Mouse (Mus musculus) kidney, embryonic 15.5 days (tissue): Measurements from ENCODE around the gene Pp2d1. TPM values are rescaled to one million over a fixed set of nuclear protein-coding genes. Genes with fewer than 3 reads are reported as not detected.
"Not testable (repeated sequence)": the region's sequence is repeated elsewhere in the genome, so short reads cannot be mapped to it uniquely, and the experiment has no call there.

ENCODE experiments used
- ATAC-seq: fragments of 200-750 bp; cut with Nextera tagmentation; replicated peaks from 2 replicates; pipeline ENCODE4 v1.8.0; 2017; ENCODE audit warnings: moderate TSS enrichment; ENCODE audit not compliant: low FRiP score
- H3K27ac ChIP-seq: fragments of 300-500 bp; sonication (generic); 2 replicates; pipeline ENCODE4 v1.5.1; 2015; ENCODE audit warnings: mild to moderate bottlenecking, inconsistent platforms
- H3K27me3 ChIP-seq: fragments of 300-500 bp; sonication (generic); 2 replicates; pipeline ENCODE4 v1.6.1; 2015; ENCODE audit warnings: inconsistent platforms
- H3K36me3 ChIP-seq: fragments of 300-500 bp; sonication (generic); 2 replicates; pipeline ENCODE4 v1.6.1; 2015; ENCODE audit warnings: inconsistent platforms
- H3K4me1 ChIP-seq: fragments of 300-500 bp; sonication (generic); 2 replicates; pipeline ENCODE4 v1.6.1; 2015; ENCODE audit warnings: inconsistent platforms
- H3K4me2 ChIP-seq: fragments of 300-500 bp; sonication (generic); 2 replicates; pipeline ENCODE4 v1.6.1; 2015; ENCODE audit warnings: moderate library complexity, mild to moderate bottlenecking, inconsistent platforms
- H3K4me3 ChIP-seq: fragments of 300-500 bp; sonication (generic); replicated peaks from 2 replicates; pipeline ENCODE4 v1.5.1; 2015; ENCODE audit warnings: mild to moderate bottlenecking, inconsistent platforms
- H3K9ac ChIP-seq: fragments of 300-500 bp; sonication (generic); 2 replicates; pipeline ENCODE4 v1.6.1; 2015; ENCODE audit warnings: mild to moderate bottlenecking, inconsistent platforms
- H3K9me3 ChIP-seq: fragments of 300-500 bp; sonication (generic); replicated peaks from 2 replicates; pipeline ENCODE4 v1.6.1; 2016; ENCODE audit warnings: inconsistent platforms
- WGBS: fragments of 180-500 bp; shearing (Covaris S2); methylation state at CpG from one replicate; pipeline ENCODE4 v1.1.7; 2015; ENCODE audit warnings: mixed read lengths; 5-methylcytosine and 5-hydroxymethylcytosine counted together
- polyA plus RNA-seq: library from polyadenylated mRNA; unstranded; fragments of >200 nt; fragmentation: Nextera tagmentation; extraction: Ambion mirVana; gene quantifications from 2 replicates; pipeline ENCODE4 v1.2.1, GENCODE M21; 2015

Gene Pp2d1
- polyA plus RNA-seq, 1 experiment from 2014 or later, result 0.17 TPM

GRCm38 (mm10) chr17:53573019-53573556 is 33.8 kb upstream of the Pp2d1 start:
- Histone ChIP-seq H3K4me1 (peaks cover 29% of the 10 kb centered on the region), H3K27ac (no peak overlapping the region), H3K4me2 (no peak overlapping the region), H3K36me3 (no peaks in the 10 kb centered on the region), H3K27me3 (no peaks in the 10 kb centered on the region), H3K9ac (no peak overlapping the region), H3K9me3 (no peaks in the 10 kb centered on the region), H3K4me3 (no peak overlapping the region)
- 57% methylated on average over 4 of the region's 4 CpGs for WGBS
- ATAC-seq, result no peak

- H3K9ac ChIP-seq, ATAC-seq, H3K36me3 ChIP-seq, H3K27ac ChIP-seq, H3K4me2 ChIP-seq, H3K4me3 ChIP-seq, H3K27me3 ChIP-seq, H3K9me3 ChIP-seq: not testable (repeated sequence)
- WGBS, result 92% methylated on average over 5 of the region's 5 CpGs
- H3K4me1 ChIP-seq, result peaks cover 35% of the 10 kb centered on the region
Observed at GRCm38 (mm10) chr17:53570932-53571331, 31.7 kb upstream of the Pp2d1 start.

- Histone ChIP-seq H3K27ac (peak overlapping the region; percentile 58; the same call in 1 of the 2 replicates), H3K9me3 (no peaks in the 10 kb centered on the region), H3K4me3 (no peak overlapping the region), H3K4me2 (0 out of 2 replicates have a peak overlapping the region, but pooled peaks have one; percentile 46), H3K27me3 (no peaks in the 10 kb centered on the region), H3K36me3 (no peaks in the 10 kb centered on the region), H3K9ac (no peak overlapping the region), H3K4me1 (peaks cover 38% of the 10 kb centered on the region)
- WGBS, result 49% methylated on average over 10 of the region's 10 CpGs
- no peak for ATAC-seq
Observed at GRCm38 (mm10) chr17:53570361-53570875, 31.2 kb upstream of the Pp2d1 start.

GRCm38 (mm10) chr17:53569829-53570228 is 30.6 kb upstream of the Pp2d1 start:
- Histone ChIP-seq H3K9me3 (no peaks in the 10 kb centered on the region), H3K27me3 (no peaks in the 10 kb centered on the region), H3K4me3 (0 out of 2 replicates have a peak overlapping the region, but pooled peaks have one; percentile 1), H3K4me2 (peak overlapping the region; percentile 46), H3K4me1 (peaks cover 38% of the 10 kb centered on the region), H3K9ac (no peak overlapping the region), H3K36me3 (no peaks in the 10 kb centered on the region), H3K27ac (peak overlapping the region; percentile 58; the same call in 1 of the 2 replicates)
- no peak for ATAC-seq
- WGBS, result 22% methylated on average over 6 of the region's 6 CpGs

- Histone ChIP-seq H3K27me3 (no peaks in the 10 kb centered on the region), H3K9ac (peak overlapping the region; percentile 90), H3K4me3 (peak overlapping the region; percentile 88), H3K9me3 (no peaks in the 10 kb centered on the region), H3K27ac (0 out of 2 replicates have a peak overlapping the region, but pooled peaks have one; percentile 93), H3K4me2 (peak overlapping the region; percentile 98), H3K4me1 (peaks cover 38% of the 10 kb centered on the region), H3K36me3 (no peaks in the 10 kb centered on the region)
- WGBS, result 44% methylated on average over 8 of the region's 8 CpGs
- ATAC-seq, result no peak
Observed at GRCm38 (mm10) chr17:53568734-53569386, 29.6 kb upstream of the Pp2d1 start.

GRCm38 (mm10) chr17:53568118-53568517 is 28.9 kb upstream of the Pp2d1 start:
- H3K36me3 ChIP-seq, result no peaks in the 10 kb centered on the region
- H3K4me2 ChIP-seq, result peak overlapping the region; percentile 98
- peak overlapping the region; percentile 93 for H3K27ac ChIP-seq
- ATAC-seq, result peak; percentile 88
- H3K27me3 ChIP-seq, result no peaks in the 10 kb centered on the region
- peaks cover 36% of the 10 kb centered on the region for H3K4me1 ChIP-seq
- peak overlapping the region; percentile 90 for H3K9ac ChIP-seq
- WGBS, result 1% methylated on average over 15 of the region's 15 CpGs
- H3K9me3 ChIP-seq, result no peaks in the 10 kb centered on the region
- H3K4me3 ChIP-seq, result peak overlapping the region; percentile 88

GRCm38 (mm10) chr17:53567346-53568101 is 28.3 kb upstream of the Pp2d1 start:
- no peaks in the 10 kb centered on the region for H3K27me3 ChIP-seq
- H3K36me3 ChIP-seq, result no peaks in the 10 kb centered on the region
- WGBS, result under 1% methylated on average over 56 of the region's 67 CpGs
- H3K4me2 ChIP-seq, result peak overlapping the region; percentile 98
- H3K9ac ChIP-seq, result peak overlapping the region; percentile 90
- H3K27ac ChIP-seq, result peak overlapping the region; percentile 93
- ATAC-seq, result peak; percentile 61
- peak overlapping the region; percentile 88 for H3K4me3 ChIP-seq
- no peaks in the 10 kb centered on the region for H3K9me3 ChIP-seq
- H3K4me1 ChIP-seq, result peaks cover 34% of the 10 kb centered on the region

- H3K9ac ChIP-seq, result peak overlapping the region; percentile 90
- peak overlapping the region; percentile 98 for H3K4me2 ChIP-seq
- peak overlapping the region; percentile 88 for H3K4me3 ChIP-seq
- H3K4me1 ChIP-seq, result peaks cover 34% of the 10 kb centered on the region
- peak; percentile 75 for ATAC-seq
- 0% methylated on average over 33 of the region's 51 CpGs for WGBS
- no peaks in the 10 kb centered on the region for H3K27me3 ChIP-seq
- H3K36me3 ChIP-seq, result no peaks in the 10 kb centered on the region
- no peaks in the 10 kb centered on the region for H3K9me3 ChIP-seq
- H3K27ac ChIP-seq, result peak overlapping the region; percentile 93
Observed at GRCm38 (mm10) chr17:53566919-53567345, 27.7 kb upstream of the Pp2d1 start.

GRCm38 (mm10) chr17:53566161-53566918 is 27.1 kb upstream of the Pp2d1 start, which contains the start of gene Kat2b:
Gene Kat2b (plus strand): TSS chr17:53566861.
- Histone ChIP-seq H3K27me3 (no peaks in the 10 kb centered on the region), H3K4me2 (peak within 1 kb of the TSS; percentile 98), H3K36me3 (no peaks in the 10 kb centered on the region), H3K9me3 (no peaks in the 10 kb centered on the region), H3K4me3 (peak within 1 kb of the TSS; percentile 88), H3K4me1 (peaks cover 34% of the 10 kb centered on the region), H3K27ac (peak within 1 kb of the TSS; percentile 93), H3K9ac (peak within 1 kb of the TSS; percentile 90)
- WGBS, result 2% methylated on average over 20 of the region's 20 CpGs
- ATAC-seq, result no peak

- Histone ChIP-seq H3K27ac (no peak overlapping the region), H3K27me3 (no peaks in the 10 kb centered on the region), H3K36me3 (no peaks in the 10 kb centered on the region), H3K9me3 (no peaks in the 10 kb centered on the region), H3K4me3 (no peak overlapping the region), H3K4me2 (no peak overlapping the region), H3K9ac (no peak overlapping the region), H3K4me1 (peaks cover 26% of the 10 kb centered on the region)
- WGBS, result 78% methylated on average over 4 of the region's 4 CpGs
- no peak for ATAC-seq
Observed at GRCm38 (mm10) chr17:53564837-53565236, 25.6 kb upstream of the Pp2d1 start.

- Histone ChIP-seq H3K4me1 (peaks cover 7% of the 10 kb centered on the region), H3K9me3 (no peaks in the 10 kb centered on the region), H3K27me3 (no peaks in the 10 kb centered on the region), H3K27ac (no peak overlapping the region), H3K36me3 (no peaks in the 10 kb centered on the region), H3K4me3 (no peak overlapping the region), H3K9ac (no peak overlapping the region), H3K4me2 (no peak overlapping the region)
- 85% methylated on average over 4 of the region's 4 CpGs for WGBS
- ATAC-seq, result no peak
Observed at GRCm38 (mm10) chr17:53561458-53562029, 22.3 kb upstream of the Pp2d1 start.
